Mouse (Mus musculus) stomach, embryonic 15.5 days (tissue): ENCODE data around the gene Amigo3. TPM values are rescaled to one million over a fixed set of nuclear protein-coding genes. Genes with fewer than 3 reads are reported as not detected.
"Not testable (repeated sequence)": the region's sequence is repeated elsewhere in the genome, so short reads cannot be mapped to it uniquely, and the experiment has no call there.

ENCODE experiments used
- ATAC-seq: fragments of 200-750 bp; cut with Nextera tagmentation; 2 replicates; pipeline ENCODE4 v1.8.0; 2017; ENCODE audit warnings: low read depth, moderate number of reproducible peaks, moderate TSS enrichment; ENCODE audit not compliant: insufficient read depth, low FRiP score
- H3K27ac ChIP-seq: fragments of 300-500 bp; sonication (generic); 2 replicates; pipeline ENCODE4 v1.5.1; 2015; ENCODE audit warnings: mild to moderate bottlenecking, inconsistent platforms
- H3K27me3 ChIP-seq: fragments of 300-500 bp; sonication (generic); replicated peaks from 2 replicates; pipeline ENCODE4 v1.6.1; 2015; ENCODE audit warnings: inconsistent platforms
- H3K36me3 ChIP-seq: fragments of 300-500 bp; sonication (generic); 2 replicates; pipeline ENCODE4 v1.6.1; 2015; ENCODE audit warnings: inconsistent platforms
- H3K4me1 ChIP-seq: fragments of 300-500 bp; sonication (generic); 2 replicates; pipeline ENCODE4 v1.6.1; 2015; ENCODE audit warnings: inconsistent platforms
- H3K4me2 ChIP-seq: fragments of 300-500 bp; sonication (generic); 2 replicates; pipeline ENCODE4 v1.6.1; 2015; ENCODE audit warnings: mild to moderate bottlenecking, inconsistent platforms
- H3K4me3 ChIP-seq: fragments of 300-500 bp; sonication (generic); replicated peaks from 2 replicates; pipeline ENCODE4 v1.5.1; 2015; ENCODE audit warnings: inconsistent platforms
- H3K9ac ChIP-seq: fragments of 300-500 bp; sonication (generic); 2 replicates; pipeline ENCODE4 v1.6.1; 2015; ENCODE audit warnings: inconsistent platforms
- H3K9me3 ChIP-seq: fragments of 300-500 bp; sonication (generic); 2 replicates; pipeline ENCODE4 v1.6.1; 2016; ENCODE audit warnings: inconsistent platforms
- WGBS: fragments of 180-500 bp; shearing (Covaris S2); methylation state at CpG from one replicate; pipeline ENCODE4 v1.1.7; 2015; 5-methylcytosine and 5-hydroxymethylcytosine counted together
- polyA plus RNA-seq: library from polyadenylated mRNA; unstranded; fragments of >200 nt; fragmentation: Nextera tagmentation; extraction: Ambion mirVana; gene quantifications from 2 replicates; pipeline ENCODE4 v1.2.1, GENCODE M21; 2015

The Amigo3 gene
- polyA plus RNA-seq: 3.5 and 3.6 TPM in 2 replicates

DNA sequence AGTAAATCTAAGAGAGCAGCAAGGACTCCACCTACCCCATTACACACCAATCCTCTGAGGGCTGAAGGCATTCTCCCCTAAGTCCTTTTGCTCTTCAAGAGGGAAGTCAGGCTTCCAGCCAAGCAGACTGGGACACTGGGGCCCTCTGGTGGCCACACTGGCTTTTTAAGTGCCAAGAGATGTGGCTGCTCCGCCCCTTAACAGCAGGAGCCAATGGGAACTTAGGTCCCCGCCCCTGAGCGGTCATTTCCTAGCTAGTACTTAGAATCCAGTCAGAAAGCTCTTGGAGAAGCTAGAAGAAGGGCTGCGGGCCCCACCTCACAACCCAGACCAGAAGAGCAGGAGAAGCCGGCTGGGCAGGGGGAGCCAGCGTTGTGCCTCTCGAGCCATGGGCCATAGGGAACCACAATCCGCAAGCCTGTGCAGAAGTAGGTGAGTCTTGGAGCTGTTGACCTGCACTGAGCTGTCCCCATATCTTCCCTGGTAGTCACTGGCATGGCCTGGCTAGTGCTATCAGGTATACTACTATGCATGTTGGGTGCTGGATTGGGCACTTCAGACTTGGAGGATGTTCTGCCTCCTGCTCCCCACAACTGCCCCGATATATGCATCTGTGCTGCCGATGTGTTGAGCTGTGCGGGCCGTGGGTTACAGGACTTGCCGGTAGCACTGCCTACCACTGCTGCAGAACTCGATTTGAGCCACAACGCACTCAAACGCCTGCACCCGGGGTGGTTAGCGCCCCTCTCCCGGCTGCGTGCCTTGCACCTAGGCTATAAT is at the start of gene Amigo3:
Gene Amigo3 (plus strand): TSS at position 275 of the 780 bp plus-strand sequence.
- peak within 1 kb of the TSS; percentile 50 for H3K4me2 ChIP-seq
- H3K4me1 ChIP-seq: peaks cover 23% of the 10 kb centered on the region
- no peaks in the 10 kb centered on the region for H3K9me3 ChIP-seq
- no peaks in the 10 kb centered on the region for H3K27me3 ChIP-seq
- H3K36me3 ChIP-seq: peaks cover 17% of the 10 kb centered on the region
- H3K9ac ChIP-seq: no peak within 1 kb of the TSS
- 52% methylated on average over 20 of the region's 20 CpGs for WGBS
- H3K27ac ChIP-seq: peak within 1 kb of the TSS; percentile 70
- ATAC-seq: peak; percentile 56
- H3K4me3 ChIP-seq: peak within 1 kb of the TSS; percentile 15; the same call in 1 of the 2 replicates

GRCm38 (mm10) chr9:108003531-108003890 is 49.4 kb upstream of the Amigo3 start:
- 12% methylated on average over 8 of the region's 8 CpGs for WGBS
- Histone ChIP-seq H3K4me1 (0 out of 2 replicates have a peak, but pooled peaks cover 7% of the 10 kb centered on the region), H3K27ac (peak overlapping the region; percentile 94; the same call in 1 of the 2 replicates), H3K4me2 (peak overlapping the region; percentile 61), H3K27me3 (no peaks in the 10 kb centered on the region), H3K9ac (peak overlapping the region; percentile 96), H3K36me3 (no peaks in the 10 kb centered on the region), H3K4me3 (peak overlapping the region; percentile 100), H3K9me3 (no peaks in the 10 kb centered on the region)
- ATAC-seq: no peak

DNA sequence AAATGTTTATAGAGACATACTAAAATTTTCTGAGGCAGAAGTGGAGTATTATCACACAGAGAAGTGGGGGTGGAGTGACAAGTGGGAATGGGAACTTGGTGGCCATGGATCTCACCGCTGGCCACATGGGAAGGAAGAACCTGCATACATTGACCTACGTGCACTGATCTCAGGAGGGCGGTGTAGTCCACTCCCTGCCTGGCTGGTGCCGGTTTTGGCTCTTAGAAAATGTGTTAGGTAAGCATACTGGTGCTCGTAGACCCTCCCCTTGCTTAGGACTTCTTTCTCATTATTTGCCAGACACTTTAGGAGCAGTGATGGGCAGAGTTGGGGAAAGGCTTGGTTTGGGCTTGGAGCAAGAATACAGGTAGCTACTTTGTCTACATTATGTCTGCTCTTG is 44.9 kb upstream of the Amigo3 start:
- H3K4me3 ChIP-seq: no peak overlapping the region
- H3K36me3 ChIP-seq: no peaks in the 10 kb centered on the region
- no peak overlapping the region for H3K9ac ChIP-seq
- no peaks in the 10 kb centered on the region for H3K27me3 ChIP-seq
- H3K4me1 ChIP-seq: 0 out of 2 replicates have a peak, but pooled peaks cover 7% of the 10 kb centered on the region
- H3K4me2 ChIP-seq: no peak overlapping the region
- no peaks in the 10 kb centered on the region for H3K9me3 ChIP-seq
- H3K27ac ChIP-seq: no peak overlapping the region
- no peak for ATAC-seq
- WGBS: 82% methylated on average over 5 of the region's 5 CpGs

DNA sequence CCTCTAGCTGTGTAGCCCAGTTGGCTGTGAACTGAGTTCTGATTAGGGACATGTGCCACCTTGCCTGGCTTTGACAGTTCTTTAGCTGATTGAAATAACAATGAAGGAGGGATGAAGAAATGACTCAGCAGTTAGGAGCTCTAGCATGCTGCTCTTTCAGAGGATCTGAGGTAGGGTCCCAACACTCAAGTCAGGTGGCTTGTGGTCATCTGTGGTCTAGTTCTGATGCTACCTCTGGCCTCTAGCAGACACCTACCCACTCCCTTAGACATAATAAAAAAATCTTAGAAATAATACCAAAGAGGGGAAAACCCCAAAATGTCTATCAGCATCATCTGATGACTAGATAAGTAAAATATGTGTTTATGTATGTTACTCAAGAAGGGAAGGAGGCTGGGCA is 42.6 kb upstream of the Amigo3 start:
- H3K27me3 ChIP-seq: no peaks in the 10 kb centered on the region
- H3K27ac ChIP-seq: no peak overlapping the region
- H3K9me3 ChIP-seq: no peaks in the 10 kb centered on the region
- H3K36me3 ChIP-seq: no peaks in the 10 kb centered on the region
- ATAC-seq: no peak
- H3K4me3 ChIP-seq: no peak overlapping the region
- no peak overlapping the region for H3K9ac ChIP-seq
- no peaks in the 10 kb centered on the region for H3K4me1 ChIP-seq
- H3K4me2 ChIP-seq: no peak overlapping the region

GRCm38 (mm10) chr9:108013577-108013976 is 39.4 kb upstream of the Amigo3 start:
- not testable (repeated sequence) for H3K27ac ChIP-seq, H3K9ac ChIP-seq, H3K4me2 ChIP-seq, H3K9me3 ChIP-seq, H3K27me3 ChIP-seq, H3K4me3 ChIP-seq, H3K36me3 ChIP-seq, H3K4me1 ChIP-seq, ATAC-seq
- 95% methylated on average over 2 of the region's 2 CpGs for WGBS

GRCm38 (mm10) chr9:108017127-108017526 is 35.8 kb upstream of the Amigo3 start:
- no peak for ATAC-seq
- Histone ChIP-seq H3K27me3 (no peaks in the 10 kb centered on the region), H3K36me3 (no peaks in the 10 kb centered on the region), H3K9me3 (no peaks in the 10 kb centered on the region), H3K4me1 (no peaks in the 10 kb centered on the region), H3K27ac (no peak overlapping the region), H3K9ac (no peak overlapping the region), H3K4me2 (no peak overlapping the region), H3K4me3 (no peak overlapping the region)
- 78% methylated on average over 3 of the region's 3 CpGs for WGBS

DNA sequence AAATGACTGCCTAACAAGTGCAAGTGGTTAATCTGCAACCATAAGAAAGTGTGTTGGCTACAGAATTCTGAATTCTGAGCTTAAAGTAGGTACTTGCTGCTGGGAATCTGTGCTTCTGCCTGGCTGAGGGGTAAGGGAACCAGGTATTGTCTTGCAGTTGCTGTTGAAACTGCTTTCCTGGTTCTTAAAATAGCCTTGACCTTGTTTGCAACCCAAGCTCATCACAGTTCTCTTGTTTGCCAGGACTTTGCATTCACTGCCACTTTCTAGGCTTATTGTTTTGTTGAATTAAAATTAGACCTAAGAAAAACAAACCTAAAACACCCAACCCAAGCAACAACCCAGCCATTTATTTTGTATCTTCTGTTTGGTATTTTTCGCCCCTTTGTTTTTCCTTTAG is 32.2 kb upstream of the Amigo3 start:
- Histone ChIP-seq H3K9ac (no peak overlapping the region), H3K4me3 (no peak overlapping the region), H3K9me3 (no peaks in the 10 kb centered on the region), H3K27me3 (no peaks in the 10 kb centered on the region), H3K4me2 (no peak overlapping the region), H3K4me1 (no peaks in the 10 kb centered on the region), H3K27ac (no peak overlapping the region), H3K36me3 (peaks cover 17% of the 10 kb centered on the region; the same call in 1 of the 2 replicates)
- WGBS: 84% methylated on average over 1 of the region's 1 CpGs
- no peak for ATAC-seq

GRCm38 (mm10) chr9:108023216-108023615 is 29.7 kb upstream of the Amigo3 start:
- Histone ChIP-seq H3K4me1 (no peaks in the 10 kb centered on the region), H3K27ac (no peak overlapping the region), H3K9me3 (no peaks in the 10 kb centered on the region), H3K27me3 (no peaks in the 10 kb centered on the region), H3K9ac (no peak overlapping the region), H3K36me3 (peaks cover 31% of the 10 kb centered on the region), H3K4me3 (no peak overlapping the region), H3K4me2 (no peak overlapping the region)
- 89% methylated on average over 3 of the region's 3 CpGs for WGBS
- ATAC-seq: no peak

- WGBS: 88% methylated on average over 3 of the region's 3 CpGs
These were observed 26.4 kb upstream of the Amigo3 start for GRCm38 (mm10) chr9:108026584-108026983.

DNA sequence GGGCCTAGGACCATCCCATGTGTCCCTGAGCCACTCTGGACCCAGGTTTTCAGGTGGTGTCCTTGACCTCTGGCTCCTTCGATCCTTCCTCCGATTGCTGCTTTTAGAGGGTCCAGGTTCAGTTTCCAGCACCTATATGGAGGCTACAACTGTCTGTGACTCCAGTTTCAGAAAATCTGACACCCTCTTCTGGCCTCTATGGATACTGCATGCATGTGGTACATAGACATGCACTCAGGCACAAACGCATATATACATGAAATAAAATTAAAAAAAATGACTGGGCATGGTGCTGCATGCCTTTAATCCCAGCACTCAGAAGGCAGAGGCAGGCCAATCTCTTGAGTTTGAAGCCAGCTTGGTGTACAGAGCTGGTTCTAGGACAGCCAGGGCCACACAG is 25.1 kb upstream of the Amigo3 start:
- Histone ChIP-seq H3K9me3 (no peaks in the 10 kb centered on the region), H3K9ac (no peak overlapping the region), H3K27me3 (no peaks in the 10 kb centered on the region), H3K27ac (no peak overlapping the region), H3K4me2 (no peak overlapping the region), H3K36me3 (peaks cover 39% of the 10 kb centered on the region), H3K4me3 (no peak overlapping the region), H3K4me1 (no peaks in the 10 kb centered on the region)
- no peak for ATAC-seq
- WGBS: 96% methylated on average over 3 of the region's 3 CpGs

More at GRCm38 (mm10) chr9:108026584-108026983, 26.4 kb upstream of the Amigo3 start:
- no peaks in the 10 kb centered on the region for H3K9me3 ChIP-seq
- no peak overlapping the region for H3K9ac ChIP-seq
- ATAC-seq: no peak
- no peak overlapping the region for H3K4me3 ChIP-seq
- H3K27me3 ChIP-seq: no peaks in the 10 kb centered on the region
- no peaks in the 10 kb centered on the region for H3K4me1 ChIP-seq
- H3K27ac ChIP-seq: no peak overlapping the region
- H3K4me2 ChIP-seq: no peak overlapping the region
- peaks cover 36% of the 10 kb centered on the region for H3K36me3 ChIP-seq

GRCm38 (mm10) chr9:108032126-108032525 is 20.8 kb upstream of the Amigo3 start:
- no peak overlapping the region for H3K4me2 ChIP-seq
- no peaks in the 10 kb centered on the region for H3K4me1 ChIP-seq
- WGBS: 93% methylated on average over 5 of the region's 5 CpGs
- H3K36me3 ChIP-seq: peaks cover 18% of the 10 kb centered on the region
- no peak overlapping the region for H3K4me3 ChIP-seq
- no peaks in the 10 kb centered on the region for H3K9me3 ChIP-seq
- H3K9ac ChIP-seq: no peak overlapping the region
- no peak overlapping the region for H3K27ac ChIP-seq
- no peaks in the 10 kb centered on the region for H3K27me3 ChIP-seq
- no peak for ATAC-seq

DNA sequence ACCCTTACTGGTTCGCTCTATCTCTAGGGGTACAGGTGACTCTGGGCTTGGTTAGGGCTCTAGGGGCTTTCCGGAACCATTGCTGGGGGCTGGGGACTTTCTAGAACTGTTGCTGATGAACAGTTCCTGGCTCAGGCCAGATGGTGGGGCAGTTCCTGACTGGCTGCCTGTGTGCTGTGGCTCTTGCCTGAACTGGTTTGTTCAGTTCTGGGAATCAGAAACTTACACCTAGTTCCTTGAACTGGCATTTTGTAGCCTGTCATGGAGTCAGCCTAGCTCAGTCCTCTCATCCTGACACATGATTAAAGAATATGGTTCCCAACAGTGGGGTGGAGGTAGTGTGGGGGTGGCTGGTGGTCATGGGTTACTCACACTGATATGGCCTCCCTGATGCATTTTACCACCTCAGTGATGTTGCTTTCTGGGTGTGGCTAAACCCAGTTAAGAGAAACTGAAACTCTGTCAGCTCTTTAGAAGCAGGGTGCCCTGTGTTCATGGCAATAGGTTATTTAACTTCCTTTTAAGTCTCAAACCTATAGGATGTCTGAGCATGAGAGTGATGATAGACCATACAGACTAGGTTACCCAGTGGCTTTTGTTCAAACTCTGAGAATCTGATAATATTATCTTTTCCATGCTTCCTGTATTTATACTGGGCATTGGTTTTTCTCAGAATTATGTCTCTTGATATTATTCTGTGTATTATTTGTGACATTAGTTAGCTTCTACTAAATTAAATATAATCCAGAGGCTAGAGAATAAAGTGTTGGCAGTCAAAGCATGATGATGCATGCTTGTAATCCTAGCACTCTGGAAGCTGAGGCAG is 17.4 kb upstream of the Amigo3 start:
- Histone ChIP-seq H3K9me3 (no peaks in the 10 kb centered on the region), H3K27me3 (no peaks in the 10 kb centered on the region), H3K4me1 (no peaks in the 10 kb centered on the region), H3K4me2 (no peak overlapping the region), H3K27ac (no peak overlapping the region; the same call in 1 of the 2 replicates), H3K4me3 (no peak overlapping the region), H3K36me3 (peaks cover 23% of the 10 kb centered on the region), H3K9ac (no peak overlapping the region)
- peak; percentile 66 for ATAC-seq
- WGBS: 91% methylated on average over 2 of the region's 2 CpGs
